Mouse (Mus musculus) thymus, postnatal 4 days (tissue): ENCODE data around the gene Mast4.

ENCODE experiments used
- DNase-seq: peaks from one replicate; pipeline ENCODE4 v3.0.0; 2021

The Mast4 gene

DNA sequence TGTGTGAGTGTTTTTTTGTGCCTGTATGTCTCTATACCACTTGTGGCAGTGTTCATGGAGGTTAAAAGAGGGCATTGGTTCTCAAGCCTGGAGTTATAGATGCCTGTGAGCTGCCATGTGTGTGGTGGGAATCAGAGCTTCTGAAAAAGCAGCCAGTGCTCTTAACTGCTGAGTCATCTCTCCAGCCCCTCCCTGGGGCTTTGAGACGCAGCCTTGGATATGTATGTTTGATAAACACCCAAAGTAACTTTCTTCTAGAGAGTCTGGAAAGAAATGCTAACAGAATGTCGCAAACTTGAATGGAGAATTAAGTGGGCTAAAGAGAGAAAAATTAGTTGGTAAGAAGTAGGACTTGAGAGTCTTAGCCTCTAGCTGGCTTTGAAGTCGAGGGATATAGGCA lies 606.3 kb downstream of the Mast4 start:
- DNase-seq: no peak

DNA sequence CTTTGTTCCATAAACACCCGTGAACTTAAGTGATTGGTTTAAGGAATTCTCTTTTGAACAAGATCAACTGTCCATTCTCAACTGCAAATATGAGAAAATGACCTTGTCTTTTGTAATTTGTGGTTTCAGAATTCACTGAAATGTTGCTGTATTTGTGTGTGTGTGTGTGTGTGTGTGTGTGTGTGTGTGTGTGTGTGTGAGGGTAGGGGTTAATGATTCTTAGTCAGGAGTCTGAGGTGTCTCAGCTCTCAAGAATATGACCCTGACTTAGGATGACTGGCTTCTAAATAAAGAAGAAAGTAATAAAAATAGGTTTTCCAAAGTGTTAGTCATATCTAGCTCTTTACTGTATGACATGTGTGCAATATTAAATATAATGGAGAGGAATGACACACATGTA lies 607.4 kb downstream of the Mast4 start:
- DNase-seq: no peak

DNA sequence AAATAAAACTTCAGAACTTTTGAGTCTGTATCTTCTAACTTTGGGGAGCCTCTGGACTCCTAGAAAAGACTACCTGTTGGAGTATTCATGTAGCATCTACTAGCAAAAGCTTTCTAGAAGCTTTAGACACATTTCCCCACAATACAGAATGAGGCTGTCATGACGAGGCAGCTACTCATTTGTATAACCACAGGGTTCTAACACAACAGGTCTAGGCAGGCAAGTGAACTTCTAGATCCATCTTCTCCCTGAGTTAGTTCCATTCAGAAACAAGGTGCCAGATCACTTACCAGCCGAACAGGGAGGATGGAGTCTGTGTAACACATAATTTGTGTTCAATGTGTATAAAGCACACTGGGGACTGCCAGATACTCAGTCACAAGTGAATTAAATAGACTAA lies 608.4 kb downstream of the Mast4 start:
- DNase-seq: no peak

DNA sequence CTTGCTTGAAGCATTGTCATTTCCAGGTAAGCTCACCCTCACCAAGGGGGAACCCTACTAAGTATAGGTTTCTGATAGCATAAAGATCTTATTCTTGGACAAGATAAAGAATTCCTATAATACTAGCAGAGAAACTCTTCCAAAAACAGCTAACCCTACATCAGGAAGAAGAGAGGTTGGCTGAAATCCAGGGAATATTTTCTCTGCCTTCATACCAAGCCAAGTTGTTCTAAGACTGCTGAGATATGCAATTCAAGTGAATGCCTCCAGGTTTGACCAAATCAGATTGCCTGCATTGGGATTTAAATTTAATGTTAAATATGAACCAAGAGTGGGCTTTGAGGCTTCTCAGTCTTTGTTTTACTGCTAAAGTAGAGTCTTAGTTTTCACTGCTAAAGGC lies 608.9 kb downstream of the Mast4 start:
- DNase-seq: no peak

DNA sequence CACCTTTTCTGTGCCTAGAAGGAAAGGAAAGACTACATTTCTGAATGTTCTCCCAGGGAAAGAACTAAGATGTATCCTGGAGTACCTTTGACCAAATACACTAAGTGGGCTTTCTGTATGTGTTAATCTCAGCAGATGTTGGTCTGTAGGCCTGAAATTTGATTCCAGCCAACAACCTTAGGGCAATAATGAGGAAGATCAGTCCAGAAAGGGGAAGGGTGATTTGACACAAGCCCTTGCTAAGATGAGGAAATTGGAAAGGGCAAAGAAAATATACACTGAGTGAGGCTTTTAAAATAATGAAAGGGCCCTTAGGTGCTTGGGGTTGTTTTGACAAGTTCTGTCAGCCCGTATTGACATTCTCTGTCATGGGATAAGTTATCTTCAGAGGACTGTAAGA lies 617.3 kb downstream of the Mast4 start:
- no peak for DNase-seq

DNA sequence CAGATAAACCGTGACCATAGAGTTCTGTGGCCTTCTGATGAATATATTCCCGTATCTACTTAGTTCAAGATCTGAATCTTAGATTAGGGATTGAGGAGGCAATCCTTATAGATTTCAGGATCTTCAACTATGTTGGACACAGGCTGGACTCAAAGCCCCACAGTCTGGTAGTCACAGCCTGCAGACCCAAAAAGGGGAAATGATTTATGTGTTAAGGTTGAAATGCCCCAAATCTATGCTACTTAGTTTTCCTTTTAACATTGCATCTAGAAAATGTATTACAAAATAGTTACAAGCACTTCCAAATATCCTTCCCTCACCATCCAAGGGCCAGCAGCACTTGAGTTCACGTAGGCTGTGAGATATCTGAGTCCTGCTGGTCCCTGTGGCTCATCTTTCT lies 633.6 kb downstream of the Mast4 start:
- no peak for DNase-seq

DNA sequence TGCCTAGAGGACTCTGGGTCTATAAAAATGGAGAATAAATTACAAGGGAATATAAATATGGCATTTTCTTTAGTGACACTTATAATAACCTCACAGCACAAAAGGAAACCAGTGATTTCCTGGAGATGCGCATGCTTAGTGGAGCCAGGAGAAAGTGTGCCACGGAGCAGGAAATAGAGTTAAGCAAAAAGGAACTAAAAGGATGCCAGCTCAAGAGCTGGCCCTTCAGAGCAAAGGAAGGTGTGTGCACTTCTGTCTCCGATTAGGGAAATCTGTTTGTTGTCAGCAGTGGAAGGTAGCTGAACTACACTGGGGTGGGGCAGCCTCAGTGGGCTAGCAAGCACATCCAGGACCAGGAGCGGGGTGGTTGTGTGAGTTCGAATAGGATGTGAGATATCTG lies 634.1 kb downstream of the Mast4 start:
- no peak for DNase-seq

DNA sequence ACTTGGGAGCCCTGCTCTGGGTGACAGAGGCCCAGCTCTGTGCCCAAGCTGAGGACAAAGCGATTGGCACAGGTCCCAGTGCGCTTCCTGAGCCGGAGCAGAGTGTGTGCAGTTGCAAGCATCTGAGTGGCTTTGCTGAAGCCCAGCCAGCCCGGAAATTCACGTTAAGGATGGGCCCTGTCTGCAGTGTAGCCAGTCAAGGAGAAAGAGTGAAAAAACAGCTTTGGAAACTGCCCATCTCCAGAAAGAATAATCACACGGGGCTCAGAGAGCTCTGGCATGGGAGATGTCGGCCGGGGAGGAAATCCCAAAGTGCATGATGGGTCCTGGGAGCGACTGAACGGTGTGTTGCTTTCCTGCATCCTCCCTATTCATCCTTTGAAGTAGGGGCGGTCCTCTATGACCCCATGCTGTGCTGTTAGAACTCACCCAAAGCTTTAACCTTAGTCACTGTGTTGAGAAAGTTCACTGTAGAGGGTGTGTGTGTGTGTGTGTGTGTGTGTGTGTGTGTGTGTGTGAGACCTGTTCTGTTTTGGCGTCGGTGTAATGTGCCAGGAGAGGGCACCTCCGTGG lies 635.5 kb downstream of the Mast4 start:
- no peak for DNase-seq

DNA sequence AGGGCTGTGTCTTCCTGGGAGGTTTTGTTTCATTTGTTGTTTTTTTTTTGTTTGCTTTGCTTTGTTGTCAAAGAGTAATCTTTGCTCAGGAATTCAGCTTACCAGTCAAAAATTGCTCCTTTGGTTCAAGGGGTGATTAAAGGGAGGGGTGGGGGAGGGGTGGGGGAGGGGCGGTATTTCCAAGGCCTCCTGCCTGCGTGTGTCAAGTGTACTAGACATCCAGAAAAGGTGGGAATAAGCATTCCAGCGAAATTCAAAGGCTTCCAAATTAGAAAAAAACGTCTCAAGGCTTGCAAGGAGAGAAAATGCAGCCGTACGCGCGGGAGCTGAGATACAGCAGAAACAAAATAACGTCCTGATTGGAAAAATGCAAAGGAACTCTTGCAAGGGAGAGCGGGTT lies 636.0 kb downstream of the Mast4 start:
- DNase-seq: no peak

DNA sequence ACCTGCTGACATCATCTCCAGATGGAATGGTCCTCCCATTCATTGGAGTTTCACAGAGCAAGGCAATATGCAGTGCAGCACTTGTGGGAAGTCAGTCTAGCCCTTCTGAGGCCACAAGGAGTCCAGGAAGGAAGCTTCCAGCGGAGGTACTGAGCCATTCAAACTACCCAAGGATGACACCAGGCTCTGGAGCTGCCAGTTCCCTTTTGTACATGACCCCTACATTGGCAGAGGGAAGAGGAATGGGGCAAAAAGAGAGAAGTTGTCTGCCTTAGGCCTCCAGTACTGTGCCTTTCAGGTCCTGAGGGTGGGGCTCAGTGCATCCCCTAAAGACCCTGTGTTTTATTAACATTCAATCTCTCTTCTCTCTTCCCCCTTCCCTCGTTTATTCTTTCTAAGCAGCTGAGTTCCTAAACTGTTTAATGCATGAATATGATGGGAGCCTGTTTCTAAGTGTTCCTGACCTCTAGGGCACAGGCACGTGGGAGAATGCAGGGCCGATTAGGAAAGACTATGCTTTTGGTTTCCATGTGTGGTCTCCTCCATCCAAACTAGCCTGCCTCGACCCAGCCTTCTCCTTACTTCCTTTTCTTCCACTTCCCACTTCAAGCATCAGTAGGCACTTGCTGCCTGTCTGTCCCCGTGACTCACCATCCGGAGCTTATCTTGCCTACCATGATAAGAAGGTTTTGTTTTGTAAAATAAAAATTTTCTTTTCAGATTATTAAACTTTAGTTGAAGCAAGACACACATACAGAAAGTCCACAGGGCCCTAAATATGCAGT lies 639.0 kb downstream of the Mast4 start:
- no peak for DNase-seq

DNA sequence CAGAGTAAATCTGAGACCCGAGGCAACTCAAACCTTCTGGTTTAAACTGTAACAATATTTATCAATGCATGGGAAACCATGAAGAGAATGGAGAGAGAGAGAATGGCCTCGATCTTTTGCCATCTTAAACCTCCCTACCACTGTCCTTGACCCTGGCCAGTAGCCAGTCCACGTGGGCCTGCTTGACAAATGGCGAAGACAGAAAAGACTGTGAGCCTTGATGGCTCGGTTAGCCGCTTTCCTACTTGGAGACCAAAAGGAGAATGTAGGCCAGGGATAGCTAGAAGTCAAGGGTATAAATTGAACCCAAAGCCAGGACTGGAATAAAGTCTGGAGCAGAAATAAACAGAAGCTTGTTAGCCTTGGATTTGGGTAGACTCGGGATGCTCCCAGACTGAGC lies 640.1 kb downstream of the Mast4 start:
- no peak for DNase-seq

DNA sequence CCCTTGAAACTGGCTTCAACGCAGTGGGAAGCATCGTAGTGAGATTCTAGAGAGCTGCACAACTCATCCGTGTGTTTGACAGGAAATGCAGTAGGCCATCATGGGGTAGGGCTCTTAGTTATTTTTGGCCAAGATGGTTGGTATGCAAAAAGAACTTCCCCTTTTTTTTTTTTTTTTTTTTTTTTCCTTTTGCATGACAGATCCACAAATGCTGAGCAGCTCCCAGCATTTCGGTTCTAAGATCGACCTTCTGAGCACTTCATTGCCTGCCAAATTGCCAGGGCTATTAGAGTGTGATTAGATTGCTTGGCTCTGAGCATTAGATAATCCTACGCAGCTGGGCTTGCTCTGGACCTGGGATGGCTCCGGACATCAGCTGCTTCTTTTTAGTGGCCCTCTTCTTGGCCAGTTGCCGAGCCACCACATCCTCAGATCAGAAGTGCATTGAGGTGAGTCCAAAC lies 640.9 kb downstream of the Mast4 start, which contains the start of gene Cd180:
Gene Cd180 (plus strand): TSS at position 218 of the 461 bp plus-strand sequence.
- no peak for DNase-seq

DNA sequence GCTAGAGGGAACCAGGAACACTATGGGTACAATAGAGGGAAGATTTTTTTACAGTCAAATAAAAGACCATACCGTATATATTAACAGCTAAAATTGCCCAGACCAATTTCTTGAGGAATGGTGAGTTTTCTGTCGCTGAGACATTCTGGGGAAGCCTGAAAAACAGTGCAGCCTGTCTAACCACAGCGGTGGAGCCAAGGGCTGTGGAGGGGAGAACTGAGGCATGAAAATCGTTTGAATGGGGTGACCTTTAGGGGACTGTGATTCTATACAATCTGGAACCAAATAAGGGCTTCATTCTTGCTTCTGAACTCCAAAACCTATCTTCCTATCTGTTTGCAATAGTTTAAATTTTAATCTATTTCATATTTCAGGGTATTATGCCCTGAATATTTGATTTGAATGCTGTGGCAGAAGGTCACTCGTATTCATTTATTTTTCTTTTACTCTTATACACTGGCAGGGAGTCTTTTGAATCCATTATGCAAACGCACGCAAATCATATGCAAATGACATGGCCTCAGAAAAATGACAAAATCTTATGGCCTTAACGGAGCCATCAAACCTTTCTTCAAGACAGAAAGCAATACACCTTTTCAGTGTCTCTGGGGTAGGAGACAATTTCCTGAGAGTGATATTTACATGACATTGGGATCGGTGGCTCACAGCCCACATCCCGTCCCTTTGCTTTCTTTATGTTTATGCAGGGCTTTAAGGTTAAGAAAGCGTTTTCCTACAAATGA lies 642.7 kb downstream of the Mast4 start:
- DNase-seq: no peak

DNA sequence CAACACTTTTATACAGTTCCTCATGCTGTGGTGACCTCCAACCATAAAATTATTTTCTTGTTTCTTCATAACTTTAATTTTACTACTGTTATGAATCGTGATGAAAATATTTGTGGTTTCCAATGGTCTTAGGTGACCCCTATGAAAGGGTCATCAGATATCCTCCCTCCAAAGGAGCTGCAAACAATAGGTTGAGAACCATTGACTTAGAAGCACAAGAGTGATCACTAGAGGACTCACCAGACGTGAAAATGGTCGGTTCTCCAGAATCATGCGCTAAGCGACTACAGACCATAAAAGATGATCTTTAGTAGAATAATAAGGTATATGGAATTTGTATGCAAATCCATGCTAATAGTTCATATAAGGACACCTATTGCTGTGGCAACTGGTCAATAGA lies 644.1 kb downstream of the Mast4 start:
- DNase-seq: no peak

DNA sequence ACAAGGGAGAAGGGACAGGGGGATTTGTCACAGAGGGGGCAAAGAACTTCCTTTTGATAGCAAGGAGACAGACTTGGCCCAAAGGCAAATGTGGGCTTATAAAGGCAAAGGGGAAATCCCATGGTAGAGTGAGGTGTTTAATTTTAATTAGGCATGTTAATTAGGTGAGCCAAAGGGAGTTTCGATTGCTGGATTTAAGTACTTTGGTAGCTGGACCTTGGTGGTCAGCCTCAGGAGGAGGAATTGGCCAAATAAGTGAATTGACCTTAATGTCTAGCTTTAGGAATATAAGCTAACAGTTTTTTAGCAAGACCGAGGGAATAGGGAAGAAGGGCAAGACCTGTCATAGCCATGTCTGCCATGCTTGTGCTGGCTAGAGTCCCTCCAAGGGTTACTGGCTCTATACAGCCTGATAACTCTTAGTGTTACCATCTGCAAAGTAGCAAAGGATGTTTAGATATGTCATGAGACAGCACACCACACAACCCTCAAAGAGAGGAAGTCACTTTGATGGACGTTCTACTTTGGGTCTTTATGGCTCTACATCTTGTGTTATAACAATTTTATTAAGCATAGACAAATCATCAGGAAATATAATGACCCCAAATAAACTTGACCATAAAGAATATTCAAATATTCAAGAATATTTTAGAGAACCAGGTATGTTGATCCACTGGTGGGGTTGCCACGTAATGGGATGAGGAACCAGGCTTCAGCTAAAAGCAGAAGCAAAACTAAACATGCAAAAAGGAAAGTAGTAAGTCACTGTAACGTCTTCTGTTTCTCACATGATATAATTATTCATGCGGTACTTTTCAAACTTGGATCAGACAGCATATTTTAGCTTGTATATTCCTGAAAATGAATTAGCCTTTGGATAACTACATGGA lies 644.9 kb downstream of the Mast4 start:
- no peak for DNase-seq

DNA sequence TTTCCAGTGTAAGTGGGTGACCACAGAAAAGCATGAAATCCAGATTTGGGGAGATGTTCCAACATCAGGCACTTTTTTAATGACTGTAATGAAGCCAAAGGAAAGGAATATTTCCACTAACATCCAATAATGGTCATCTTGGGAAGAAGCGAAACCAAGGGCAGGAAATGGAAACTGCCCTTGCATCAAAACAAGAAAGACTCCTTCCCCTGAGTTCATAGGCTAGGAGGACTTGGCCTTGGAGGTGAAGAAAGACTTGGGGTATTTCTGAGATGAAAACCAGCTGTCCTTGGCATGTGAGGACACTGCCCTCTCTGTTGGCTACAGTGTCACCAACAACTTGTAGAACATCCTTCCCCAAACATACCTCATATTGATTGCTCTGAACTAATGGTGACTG lies 646.2 kb downstream of the Mast4 start:
- no peak for DNase-seq

DNA sequence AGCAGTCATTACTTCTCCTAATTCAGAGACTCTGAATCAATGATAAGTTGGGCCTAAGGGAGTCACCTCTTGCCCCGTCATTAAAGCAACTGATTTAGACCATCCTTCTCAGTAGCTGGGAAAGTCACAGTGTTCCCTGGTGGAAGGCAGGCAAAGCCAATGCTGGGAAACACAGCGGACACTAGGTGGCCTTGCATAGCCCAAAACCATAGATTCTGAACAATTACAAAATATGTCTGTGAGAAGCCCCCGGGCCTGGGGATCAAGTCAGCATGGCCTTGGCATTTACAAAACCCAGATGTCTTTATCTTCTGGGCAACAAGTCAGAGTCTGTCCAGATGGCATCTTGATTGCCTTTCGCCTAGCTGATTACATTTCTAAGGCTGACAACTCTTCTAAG lies 649.4 kb downstream of the Mast4 start:
- DNase-seq: no peak
